Mouse (Mus musculus) ovary, adult 2 months (tissue): ENCODE data around the gene Gm11549. TPM values are rescaled to one million over a fixed set of nuclear protein-coding genes. Genes with fewer than 3 reads are reported as not detected.

Experiments used
- polyA plus RNA-seq: library from polyadenylated mRNA; depleted of rRNA; stranded (reverse); fragments of >200 nt; gene quantifications from 2 replicates; pipeline ENCODE4 v1.2.3, GENCODE M21; 2012; rRNA removed

Gene Gm11549
- polyA plus RNA-seq, result 0.07 and 0.20 TPM in 2 replicates

GRCm38 (mm10) chr3:36521073-36522060, at the start of gene Gm11549:
Gene Gm11549, minus strand, starts transcription at chr3:36521813.

GRCm38 (mm10) chr3:36552406-36553047, 30.9 kb upstream of the Gm11549 start, which contains the start of gene Exosc9:
Gene Exosc9, plus strand, starts transcription at chr3:36552606.

DNA sequence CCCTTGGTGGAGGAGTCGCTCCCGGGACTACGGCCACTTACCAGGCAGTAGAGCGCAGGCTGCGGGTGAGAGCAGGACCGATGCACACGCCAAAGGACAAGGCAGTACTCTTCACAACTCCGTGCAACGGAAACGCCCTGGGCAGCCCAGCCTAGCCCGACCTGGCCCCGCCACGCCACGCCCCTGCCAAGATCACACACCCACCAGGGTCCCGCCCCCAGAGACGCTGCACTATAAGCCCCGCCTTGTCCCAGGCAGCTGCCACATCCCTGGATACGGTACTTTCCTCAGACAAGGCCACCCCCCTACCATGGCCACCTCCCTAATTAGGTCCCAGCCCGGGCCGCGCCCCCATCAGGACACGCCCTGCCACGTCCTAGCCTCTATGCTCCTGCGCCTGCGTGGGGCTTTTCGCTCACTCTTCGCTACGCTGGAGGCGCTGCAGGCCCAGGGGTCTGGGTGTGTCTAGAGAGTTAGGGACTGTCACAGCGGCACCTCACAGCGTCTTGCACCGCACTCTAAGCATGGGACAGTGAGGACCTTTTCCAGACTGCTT, 46.0 kb downstream of the Gm11549 start, which contains the start of the genes Anxa5 and 1810062G17Rik:
Gene Anxa5 (minus strand): TSS at position 363 of the 556 bp plus-strand sequence.
Gene 1810062G17Rik (plus strand): TSS at position 406 of the 556 bp plus-strand sequence.

Other genes starting within 250 kb of the Gm11549 start
- gene Anxa5, start 45.9 kb downstream of the Gm11549 start, polyA plus RNA-seq, result 731 and 952 TPM in 2 replicates
- gene 1810062G17Rik, start 45.9 kb downstream of the Gm11549 start, polyA plus RNA-seq, result 1.9 and 2.1 TPM in 2 replicates
- gene Exosc9, start 30.8 kb upstream of the Gm11549 start, polyA plus RNA-seq, result 5.7 and 7.3 TPM in 2 replicates
- 68.2 and 95.3 TPM in 2 replicates for gene Ccna2, start 50.3 kb upstream of the Gm11549 start, polyA plus RNA-seq
- 1.4 and 2.1 TPM in 2 replicates for gene Bbs7, start 91.7 kb upstream of the Gm11549 start, polyA plus RNA-seq
- gene Trpc3, start 168.4 kb upstream of the Gm11549 start, polyA plus RNA-seq, result 7.6 and 10.8 TPM in 2 replicates